Mouse (Mus musculus): ENCODE measurements around the gene Slc39a2.

GRCm38 (mm10) chr14:51899351-51899750 is 6.7 kb downstream of the Slc39a2 start:
- TF ChIP-seq CTCF (IDR thresholded peaks at IDR 0.05; ENCODE audit: extremely low read depth, insufficient read depth, insufficient read length, insufficient replicate concordance) (no peak), POLR2A (IDR thresholded peaks at IDR 0.05; ENCODE audit: low read depth, low read length) (no peak)
